In genomic region chr17:62784274-62785171, GRCm38 (mm10) we compare ENCODE assay signal across 8 mouse cellular contexts.
A peak's percentile ranks its signal among the peaks of the same experiment; 100 is the strongest.
DNase-seq lines count a peak whose midpoint lies in the region; ATAC-seq and TF ChIP-seq lines count a peak whose summit lies in the region.

No protein-coding gene starts in this region.

- no peaks in the 10 kb centered on the region for H3K36me3 ChIP-seq in forebrain, postnatal 0 days (ENCODE audit: insufficient read depth)
- no peaks in the 10 kb centered on the region for H3K36me3 ChIP-seq in midbrain, embryonic 16.5 days (ENCODE audit: control insufficient read depth, insufficient read depth, low read length)

- WGBS in lung, adult 2 months = 43% methylated on average over 27 of the region's 27 CpGs
- WGBS in forebrain, postnatal 0 days = 22% methylated on average over 27 of the region's 27 CpGs
- 13% methylated on average over 27 of the region's 27 CpGs for WGBS in midbrain, embryonic 16.5 days

- no peaks in the 10 kb centered on the region for H3K27me3 ChIP-seq in forebrain, postnatal 0 days (ENCODE audit: insufficient read depth, low read length)
- no peaks in the 10 kb centered on the region for H3K27me3 ChIP-seq in midbrain, embryonic 16.5 days (ENCODE audit: control insufficient read depth, insufficient read depth, low read depth, low read length)

- no peak overlapping the region for H3K27ac ChIP-seq in forebrain, postnatal 0 days (ENCODE audit: low read depth, low read length)
- no peak overlapping the region for H3K27ac ChIP-seq in midbrain, embryonic 16.5 days (ENCODE audit: low read length)

- H3K4me1 ChIP-seq in lung, adult 2 months (ENCODE audit: control insufficient read depth, insufficient read depth, low read length) = no peaks in the 10 kb centered on the region; the same call in 1 of the 2 replicates
- 0 out of 2 replicates have a peak, but pooled peaks cover 5% of the 10 kb centered on the region for H3K4me1 ChIP-seq in forebrain, postnatal 0 days (ENCODE audit: insufficient read depth)
- H3K4me1 ChIP-seq in midbrain, embryonic 16.5 days (ENCODE audit: control insufficient read depth, insufficient read depth, low read length) = peaks cover 16% of the 10 kb centered on the region

- H3K9me3 ChIP-seq in forebrain, postnatal 0 days (ENCODE audit: low read length) = no peaks in the 10 kb centered on the region
- H3K9me3 ChIP-seq in midbrain, embryonic 16.5 days (replicated peaks; ENCODE audit: control insufficient read depth, low read length, poor library complexity, severe bottlenecking) = no peaks in the 10 kb centered on the region

- no peak for TF ChIP-seq CTCF in lung, adult 2 months (IDR thresholded peaks at IDR 0.05; ENCODE audit: insufficient read depth, low read length)
- no peak for TF ChIP-seq CTCF in forebrain, postnatal 0 days (IDR thresholded peaks at IDR 0.05; ENCODE audit: low read depth)

- no peak for TF ChIP-seq POLR2A in lung, adult 2 months (IDR thresholded peaks at IDR 0.05; ENCODE audit: borderline replicate concordance, extremely low read depth, low read depth, low read length)

- peak; percentile 17 for DNase-seq in lung, adult 2 months
- no peak for DNase-seq in lung, postnatal 4 days
- peak; percentile 33 for DNase-seq in forebrain, postnatal 0 days
- peak; percentile 25 for DNase-seq in kidney, postnatal 14 days
- DNase-seq in spleen, postnatal 10 days (ENCODE audit: low spot score in 2 of 2) = no peak
- DNase-seq in layer of hippocampus, postnatal 25 days (ENCODE audit: extremely low spot score in 1 of 2, low spot score in 1 of 2) = no peak
- no peak for DNase-seq in retina, embryonic 14.5 days (ENCODE audit: low spot score)

- 0 out of 2 replicates have a peak overlapping the region, but pooled peaks have one; percentile 29 for H3K9ac ChIP-seq in forebrain, postnatal 0 days
- peak overlapping the region; percentile 47; the same call in 1 of the 2 replicates for H3K9ac ChIP-seq in midbrain, embryonic 16.5 days (ENCODE audit: low read depth, low read length)

- peak; percentile 38; the same call in 1 of the 2 replicates for ATAC-seq in forebrain, postnatal 0 days
- peak; percentile 33; the same call in 1 of the 2 replicates for ATAC-seq in midbrain, embryonic 16.5 days

- H3K4me2 ChIP-seq in forebrain, postnatal 0 days (ENCODE audit: low read depth) = peak overlapping the region; percentile 49
- peak overlapping the region; percentile 47 for H3K4me2 ChIP-seq in midbrain, embryonic 16.5 days (ENCODE audit: low read length)

- peak overlapping the region; percentile 37 for H3K4me3 ChIP-seq in lung, adult 2 months (replicated peaks; ENCODE audit: extremely low read depth, low read depth, low read length)
- H3K4me3 ChIP-seq in forebrain, postnatal 0 days (ENCODE audit: low read depth, low read length) = peak overlapping the region; percentile 29
- H3K4me3 ChIP-seq in midbrain, embryonic 16.5 days (ENCODE audit: low read depth, low read length) = peak overlapping the region; percentile 27

Comparison
In these comparisons a context has a peak if more than half of its experiments do, and no peak if none do; other contexts are left out.
1. DNase-seq: peak in lung, adult 2 months (single experiment), forebrain, postnatal 0 days (single experiment) and kidney, postnatal 14 days (single experiment); none in lung, postnatal 4 days (0 of 2), spleen, postnatal 10 days (0 of 2), layer of hippocampus, postnatal 25 days (0 of 2) and retina, embryonic 14.5 days (single experiment).
2. Peak in every context shown above with its lines, with median percentiles within 50 percentile points of each other: H3K4me3 ChIP-seq.